Mouse (Mus musculus) neutrophil, adult 5-6 weeks (primary cell): ENCODE data around the gene Bard1. TPM values are rescaled to one million over a fixed set of nuclear protein-coding genes. Genes with fewer than 3 reads are reported as not detected.

Source experiments
- ATAC-seq: fragments of 151-379, 151-347 bp; 2 replicates; pipeline ENCODE4 v1.8.0; 2017; ENCODE audit warnings: mild to moderate bottlenecking, moderate TSS enrichment; ENCODE audit not compliant: insufficient number of reproducible peaks, poor library complexity, low FRiP score, severe bottlenecking; ENCODE audit errors: extremely low read depth
- total RNA-seq: library from RNA; stranded (forward); fragments of 200-1000 nt; gene quantifications from 2 replicates; pipeline ENCODE4 v1.2.3, GENCODE M21; 2017

The Bard1 gene
- total RNA-seq, 1 experiment from 2014 or later, result 1.0 TPM

DNA sequence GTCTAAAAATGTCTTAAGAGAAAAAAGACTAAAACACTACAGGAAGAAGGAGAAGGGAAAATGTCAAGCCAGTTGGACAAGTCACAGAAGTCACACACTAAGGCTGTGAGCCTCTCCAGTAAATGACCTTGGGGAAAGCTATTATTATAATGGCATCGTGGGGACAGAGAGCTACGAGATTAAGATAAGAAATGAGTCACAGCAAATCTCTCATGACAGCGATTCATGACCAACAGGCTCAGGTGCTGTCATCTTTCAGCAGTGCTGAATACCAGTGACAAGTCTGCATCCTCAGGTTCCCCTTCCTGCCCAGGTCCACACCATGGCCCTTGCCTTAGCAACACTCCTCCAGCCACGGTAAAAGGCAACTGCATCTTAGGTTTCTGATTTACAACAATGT, 46.8 kb downstream of the Bard1 start:
- ATAC-seq, result no peak

DNA sequence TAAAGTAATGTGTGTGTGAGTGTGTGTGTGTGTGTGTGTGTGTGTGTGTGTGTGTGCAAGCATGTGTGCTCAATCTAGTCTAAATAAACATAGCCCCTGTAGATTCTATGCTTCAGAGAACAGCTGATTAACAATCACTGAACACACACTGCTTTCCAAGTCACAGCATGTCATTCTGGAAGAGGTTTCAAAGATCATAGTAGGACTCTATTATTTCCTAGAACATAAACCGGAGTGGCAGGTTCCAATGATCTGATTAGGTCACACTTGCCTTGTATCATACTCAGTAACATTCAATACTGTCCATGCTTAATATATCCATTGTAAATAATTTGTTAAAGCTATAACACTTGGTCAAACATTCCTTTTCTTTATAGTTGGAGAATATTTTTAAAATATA, 47.5 kb downstream of the Bard1 start:
- no peak for ATAC-seq

DNA sequence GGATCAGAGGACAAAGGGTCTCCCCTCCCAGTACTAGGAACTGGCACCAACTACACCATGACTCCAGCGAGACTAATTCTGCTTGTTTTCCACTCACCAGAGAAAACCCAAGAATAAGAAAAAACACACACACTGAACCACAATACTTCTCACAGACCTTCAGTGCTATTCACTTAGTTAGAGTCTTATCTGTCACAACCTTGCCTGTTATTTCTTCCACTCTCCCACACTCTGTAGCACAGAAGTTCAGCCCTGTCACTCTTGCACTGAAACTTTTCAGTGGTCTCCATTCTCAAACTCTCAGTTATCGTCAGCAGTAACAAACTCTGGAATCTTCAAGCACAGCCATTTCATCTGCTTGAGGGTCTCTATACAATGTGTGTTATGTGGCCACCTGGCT, 50.2 kb downstream of the Bard1 start:
- no peak for ATAC-seq

DNA sequence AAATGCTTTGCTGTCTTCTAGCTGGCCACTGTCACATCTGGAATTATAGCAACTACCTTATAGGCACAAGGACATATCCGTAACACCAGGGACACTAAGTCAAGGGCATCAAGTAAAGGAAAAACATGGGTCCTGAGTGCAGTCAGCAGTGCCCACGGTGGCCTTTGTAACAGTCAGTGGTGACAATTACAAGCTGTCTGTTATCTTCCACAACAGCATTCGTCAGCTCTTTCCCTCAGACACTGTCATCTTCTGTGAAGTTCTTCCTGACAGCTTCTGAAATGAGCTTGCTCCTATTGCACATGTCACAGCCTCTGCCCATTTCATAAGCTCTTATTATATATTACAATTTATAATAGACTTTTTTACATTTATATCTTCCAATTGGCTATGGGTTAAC, 50.7 kb downstream of the Bard1 start:
- no peak for ATAC-seq

DNA sequence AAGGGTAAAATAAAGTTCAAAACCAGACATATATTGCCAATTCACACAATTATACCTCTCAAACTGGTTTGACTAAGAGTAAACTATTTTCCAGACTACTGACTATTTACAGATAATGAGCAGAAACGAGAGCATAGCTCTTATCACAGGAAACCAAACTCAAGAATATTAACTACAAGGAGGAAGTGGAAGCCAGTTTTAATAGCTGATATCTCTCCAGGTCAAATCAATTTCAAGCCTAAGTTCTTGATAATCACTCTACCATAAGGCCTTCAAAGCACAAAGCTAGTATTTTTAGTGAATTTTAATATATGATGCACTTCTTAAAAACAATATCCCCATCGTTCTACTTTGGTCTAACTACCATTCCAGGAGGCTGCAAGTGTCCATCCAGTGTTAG, 57.8 kb downstream of the Bard1 start:
- ATAC-seq, result no peak

DNA sequence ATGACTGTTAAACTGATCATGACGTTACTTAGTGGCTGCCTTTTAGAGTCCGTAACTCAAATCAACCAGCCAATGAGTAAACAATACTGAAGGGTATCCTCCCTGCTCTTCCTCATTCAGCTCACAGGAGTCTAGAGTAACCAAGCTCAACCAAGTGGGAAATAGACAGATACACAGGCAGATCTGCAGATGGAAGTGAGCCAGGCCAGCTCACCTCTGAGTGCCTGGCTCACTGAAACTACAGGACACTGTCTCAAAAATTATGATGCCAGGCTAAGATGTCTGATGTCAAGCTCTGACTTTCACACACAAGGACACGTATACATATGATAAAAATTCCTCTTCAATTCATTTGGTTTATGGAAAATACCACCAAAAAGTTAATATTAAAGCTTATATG, 59.0 kb downstream of the Bard1 start:
- no peak for ATAC-seq

DNA sequence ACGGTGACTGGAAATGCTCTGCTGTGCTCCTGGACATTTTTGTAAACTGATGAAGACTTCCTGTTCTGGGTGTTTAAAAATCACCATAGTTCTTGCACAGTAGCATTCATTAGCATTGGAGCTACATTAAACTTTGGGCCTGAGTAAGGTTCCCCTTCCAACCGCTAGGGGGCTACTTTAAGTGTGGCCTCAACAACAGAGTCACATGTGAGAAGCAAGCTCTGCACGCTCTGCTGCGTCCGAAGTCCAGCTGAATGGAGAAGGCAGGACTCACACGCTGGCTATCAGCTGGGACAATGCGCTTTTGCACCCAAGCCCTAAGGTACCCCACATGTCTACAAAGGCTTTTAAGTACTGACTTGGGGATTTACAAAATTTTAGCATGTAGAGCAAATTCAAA, 65.9 kb downstream of the Bard1 start:
- ATAC-seq, result 0 out of 2 replicates have a peak, but pooled peaks have one; percentile 39

DNA sequence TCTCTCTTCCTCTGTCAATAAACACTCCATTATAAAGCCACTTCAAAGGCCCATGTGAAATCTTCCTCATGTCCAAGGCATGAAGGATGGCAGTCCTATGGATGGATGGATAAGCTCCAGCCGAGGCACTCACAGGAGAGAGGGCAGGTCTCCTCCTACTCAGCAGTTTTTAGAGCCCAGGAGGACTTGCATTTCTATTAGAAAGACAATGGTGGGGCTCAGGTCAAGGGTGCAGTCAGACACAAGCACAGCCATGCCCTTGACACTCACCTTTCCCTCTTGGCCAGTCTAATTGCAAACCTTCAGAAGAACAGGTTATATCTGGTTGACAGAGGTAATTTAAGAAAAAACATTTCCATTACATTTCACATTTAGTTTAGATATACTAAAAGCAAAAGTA, 67.4 kb downstream of the Bard1 start:
- no peak for ATAC-seq

DNA sequence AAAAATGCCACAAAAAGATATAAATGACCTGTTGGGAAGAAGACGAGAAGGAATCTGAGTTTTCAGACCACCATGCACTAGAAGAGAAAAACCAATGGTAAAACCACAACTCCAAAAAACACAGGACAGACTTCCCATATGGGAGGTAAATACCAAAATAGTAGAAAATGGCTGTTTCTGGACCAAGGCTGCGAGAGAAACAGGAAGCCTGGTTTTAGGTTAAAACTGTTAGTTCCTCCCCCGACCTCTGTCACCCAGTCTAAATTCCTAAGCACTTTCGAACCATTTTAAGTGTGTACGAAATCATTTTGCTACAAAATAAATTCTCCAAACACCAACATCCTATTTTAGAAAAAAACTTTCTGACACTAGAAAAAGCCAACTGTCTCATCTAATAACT, 80.2 kb downstream of the Bard1 start:
- no peak for ATAC-seq

DNA sequence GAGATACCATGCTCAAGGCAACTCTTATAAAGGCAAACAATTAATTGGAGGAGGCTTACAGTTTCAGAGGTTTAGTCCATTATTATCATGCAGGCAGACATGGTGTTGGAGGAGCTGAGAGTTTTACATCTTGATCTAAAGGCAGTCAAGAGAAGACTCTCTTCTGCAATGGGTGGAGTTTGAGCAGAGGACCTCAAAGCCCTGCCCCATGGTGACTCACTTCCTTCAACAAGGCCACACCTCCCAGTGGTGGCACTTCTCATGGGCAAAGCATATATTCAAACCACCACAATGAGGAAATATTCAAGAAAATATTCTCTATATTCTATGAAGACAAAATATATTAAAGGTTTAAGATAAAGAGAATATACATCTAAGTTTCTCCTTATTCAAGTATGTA, 88.6 kb downstream of the Bard1 start:
- no peak for ATAC-seq

DNA sequence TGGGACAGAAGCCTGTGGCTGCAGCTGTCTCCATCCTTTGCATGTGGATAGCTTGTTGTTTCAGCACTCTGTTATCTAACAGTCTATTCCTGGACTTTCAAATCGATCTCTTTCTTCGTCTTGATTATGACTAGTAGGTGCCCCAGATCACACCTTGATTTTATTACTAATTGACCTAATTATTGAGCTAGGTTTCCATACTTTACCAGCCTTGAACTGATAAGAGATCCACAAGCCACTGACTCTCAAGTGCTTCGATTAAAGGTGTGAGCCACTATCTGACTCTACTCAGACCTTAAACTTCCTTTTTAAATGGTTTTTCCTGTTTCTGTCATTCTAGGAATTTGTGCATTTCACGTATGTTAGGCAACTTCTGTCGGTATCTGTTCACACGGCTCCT, 96.9 kb downstream of the Bard1 start:
- no peak for ATAC-seq

DNA sequence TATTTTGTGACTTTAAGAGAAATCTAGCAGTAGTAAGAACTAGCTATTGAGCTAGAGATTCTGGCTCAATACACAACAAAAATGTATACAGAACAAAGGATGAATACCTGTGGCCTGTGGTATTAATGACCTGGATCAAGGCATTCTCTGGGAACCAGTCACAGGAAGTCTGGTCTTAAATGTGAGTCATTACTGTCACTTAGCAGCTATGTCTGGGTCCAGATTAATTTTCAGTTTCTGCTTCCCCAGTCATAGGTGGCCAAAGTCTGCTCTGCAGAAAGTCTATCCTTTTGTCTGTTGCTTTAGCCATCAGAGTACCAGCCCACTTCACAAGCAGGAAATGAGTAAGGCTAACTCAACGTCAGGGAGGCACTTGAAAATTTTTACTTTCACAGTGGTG, 98.8 kb downstream of the Bard1 start:
- ATAC-seq, result no peak

DNA sequence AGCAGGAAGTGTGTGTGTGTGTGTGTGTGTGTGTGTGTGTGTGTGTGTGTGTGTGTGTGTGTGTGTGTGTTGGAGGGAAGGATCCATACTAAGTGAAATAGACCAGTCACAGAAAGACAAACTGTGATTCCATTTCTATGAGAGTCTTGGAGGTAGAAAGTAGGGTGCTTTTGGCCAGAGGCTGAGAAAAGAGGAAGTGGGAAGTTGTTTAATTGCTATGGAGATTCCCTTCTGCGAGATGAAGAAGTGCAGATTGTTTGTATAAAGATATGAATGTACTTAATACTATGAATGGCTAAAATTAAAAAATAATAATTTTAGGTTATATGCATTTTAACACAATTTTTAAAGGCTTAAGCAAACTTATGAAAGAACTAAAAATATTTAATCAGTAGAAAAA, 99.2 kb downstream of the Bard1 start:
- ATAC-seq, result no peak

DNA sequence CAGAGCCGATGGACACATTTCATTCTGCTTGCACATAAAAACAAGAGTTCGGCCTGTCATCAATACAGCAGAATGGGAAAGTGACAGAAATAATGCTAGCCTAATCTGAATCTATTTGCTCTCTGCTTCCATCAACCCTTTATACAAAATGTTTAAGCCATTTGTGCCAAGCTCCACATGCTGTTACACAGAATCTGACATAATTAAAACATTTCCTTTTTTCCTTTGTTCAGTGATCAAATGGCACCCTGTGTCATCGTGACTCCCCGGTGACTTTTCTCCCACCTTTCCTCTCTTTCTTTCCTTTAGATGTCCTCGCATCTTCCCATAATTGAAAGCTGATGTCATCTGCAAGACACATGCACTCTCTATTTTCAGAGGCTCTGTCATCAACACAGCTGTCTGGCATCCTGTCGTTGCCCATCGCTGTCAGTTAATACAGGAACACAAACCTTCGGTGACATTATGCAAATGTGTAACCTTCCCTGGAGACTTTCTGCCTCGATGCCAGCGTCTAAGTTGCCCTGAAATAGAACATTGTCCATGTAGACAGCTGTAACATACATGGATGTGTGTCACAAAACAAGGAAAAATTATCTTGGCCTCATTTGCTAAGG, 105.5 kb downstream of the Bard1 start:
- no peak for ATAC-seq

DNA sequence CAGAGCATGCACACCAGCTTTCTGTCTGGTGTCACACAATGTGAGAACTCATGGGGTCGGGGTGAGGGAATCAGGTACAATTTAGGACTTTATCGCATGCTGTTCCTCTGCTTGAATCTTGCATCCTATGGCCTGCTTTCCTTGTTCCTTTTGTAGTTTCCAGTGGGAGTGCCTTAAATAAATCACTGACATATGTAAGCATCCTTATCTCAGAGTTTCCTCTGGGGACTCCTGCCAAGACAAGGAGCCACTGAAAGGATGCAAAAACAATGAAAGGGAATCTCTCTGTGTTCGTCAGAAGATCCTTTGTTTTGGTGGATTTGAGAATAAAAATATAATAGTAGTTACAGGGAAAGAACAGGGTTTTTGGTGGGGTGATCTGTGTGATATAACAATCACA, 106.2 kb downstream of the Bard1 start:
- ATAC-seq, result no peak
